Mouse (Mus musculus): Measurements from ENCODE around the gene Nfix. TPM values are rescaled to one million over a fixed set of nuclear protein-coding genes. Genes with fewer than 3 reads are reported as not detected.

Gene Nfix
- polyA plus RNA-seq, 1 experiment from 2014 or later: 2.8 TPM

GRCm38 (mm10) chr8:84839411-84839810, 39.3 kb upstream of the Nfix start:
- peak overlapping the region; percentile 96 for H3K9ac ChIP-seq
- peaks cover 89% of the 10 kb centered on the region for H3K4me1 ChIP-seq (replicated peaks)
- H3K27me3 ChIP-seq: no peaks in the 10 kb centered on the region
- peaks cover 75% of the 10 kb centered on the region for H3K36me3 ChIP-seq (replicated peaks)
- peak overlapping the region; percentile 95 for H3K27ac ChIP-seq (replicated peaks)
- H3K4me2 ChIP-seq: peak overlapping the region; percentile 77
- 76% methylated on average over 2 of the region's 2 CpGs for WGBS (ENCODE audit: insufficient replicate concordance)
- ATAC-seq (ENCODE audit: insufficient read depth): no peak
- no peaks in the 10 kb centered on the region for H3K9me3 ChIP-seq (replicated peaks)
- peak overlapping the region; percentile 92 for H3K4me3 ChIP-seq (replicated peaks)

DNA sequence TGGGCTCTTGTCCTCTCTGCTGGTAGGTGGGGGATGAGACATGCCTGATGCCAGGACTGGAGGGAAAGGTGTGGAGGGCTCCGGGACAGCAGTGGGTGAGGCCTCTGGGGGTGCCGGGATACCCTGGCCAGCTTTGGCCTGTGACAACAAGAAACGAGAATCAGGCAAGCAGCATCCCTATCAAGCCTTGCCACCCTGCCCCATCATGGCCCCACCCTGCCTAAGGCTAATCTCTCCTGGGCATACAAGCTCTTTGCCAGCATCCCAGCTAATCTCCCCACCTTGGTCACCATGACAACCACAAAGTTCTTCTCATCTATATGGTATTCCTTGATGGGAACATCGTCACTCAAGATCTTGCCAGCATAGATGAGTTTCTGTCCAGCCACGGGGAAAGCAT, 38.4 kb upstream of the Nfix start:
- no peaks in the 10 kb centered on the region for H3K9me3 ChIP-seq (replicated peaks)
- H3K36me3 ChIP-seq (replicated peaks): peaks cover 75% of the 10 kb centered on the region
- H3K9ac ChIP-seq: peak overlapping the region; percentile 96
- H3K4me3 ChIP-seq (replicated peaks): peak overlapping the region; percentile 92
- WGBS (ENCODE audit: insufficient replicate concordance): 27% methylated on average over 5 of the region's 5 CpGs
- no peaks in the 10 kb centered on the region for H3K27me3 ChIP-seq
- H3K4me2 ChIP-seq: peak overlapping the region; percentile 77
- peak overlapping the region; percentile 95 for H3K27ac ChIP-seq (replicated peaks)
- peaks cover 89% of the 10 kb centered on the region for H3K4me1 ChIP-seq (replicated peaks)
- peak; percentile 84 for ATAC-seq (ENCODE audit: insufficient read depth)

- peaks cover 72% of the 10 kb centered on the region for H3K36me3 ChIP-seq (replicated peaks)
- H3K4me2 ChIP-seq: peak overlapping the region; percentile 76
- H3K9me3 ChIP-seq (replicated peaks): no peaks in the 10 kb centered on the region
- H3K4me1 ChIP-seq (replicated peaks): peaks cover 89% of the 10 kb centered on the region
- H3K27ac ChIP-seq (replicated peaks): peak overlapping the region; percentile 95
- no peak for ATAC-seq (ENCODE audit: insufficient read depth)
- H3K27me3 ChIP-seq: no peaks in the 10 kb centered on the region
- peak overlapping the region; percentile 87 for H3K9ac ChIP-seq
- WGBS (ENCODE audit: insufficient replicate concordance): 65% methylated on average over 15 of the region's 15 CpGs
- peak overlapping the region; percentile 92 for H3K4me3 ChIP-seq (replicated peaks)
These were observed 37.8 kb upstream of the Nfix start for GRCm38 (mm10) chr8:84837912-84838470.

DNA sequence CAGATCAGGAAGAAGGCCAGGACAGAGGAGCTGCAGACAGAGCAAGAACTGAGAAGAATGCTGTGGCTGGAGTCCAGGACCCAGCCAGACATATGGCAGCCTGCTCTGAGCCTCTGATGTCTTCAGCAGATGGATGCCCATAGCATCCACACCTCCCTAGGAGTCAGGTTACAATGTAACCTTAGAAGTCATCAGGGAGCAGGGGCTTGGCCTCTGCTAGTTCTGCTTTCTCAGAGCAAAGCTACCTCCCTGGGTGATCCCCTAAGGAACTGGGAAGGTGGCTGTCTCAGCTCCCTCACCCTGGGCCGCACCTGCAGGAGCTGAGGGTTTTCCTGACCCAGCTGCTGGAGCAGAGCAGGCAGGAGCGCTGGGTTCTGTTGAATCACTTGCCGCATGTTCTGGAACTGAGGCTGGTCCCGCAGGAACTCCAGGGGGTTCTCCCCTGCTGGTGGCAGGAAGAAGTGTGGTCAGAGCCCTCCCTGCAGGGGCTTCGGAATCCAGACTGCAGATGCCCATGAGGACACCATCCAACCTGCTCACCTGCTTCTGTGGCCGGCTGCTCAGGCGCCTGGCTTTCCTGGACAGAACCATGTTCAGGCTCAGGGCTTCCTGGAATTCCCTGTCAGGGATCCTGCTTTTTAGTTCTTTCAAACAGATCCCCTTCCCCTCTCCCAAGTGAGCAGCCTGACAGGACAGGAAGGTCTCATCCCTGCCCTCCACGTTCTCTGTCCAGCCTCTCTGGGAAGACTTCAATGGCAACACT, 37.2 kb upstream of the Nfix start:
- Histone ChIP-seq H3K36me3 (replicated peaks) (peaks cover 66% of the 10 kb centered on the region), H3K27me3 (no peaks in the 10 kb centered on the region), H3K4me1 (replicated peaks) (peaks cover 86% of the 10 kb centered on the region), H3K27ac (replicated peaks) (peak overlapping the region; percentile 95), H3K4me3 (replicated peaks) (peak overlapping the region; percentile 92), H3K4me2 (peak overlapping the region; percentile 76), H3K9me3 (replicated peaks) (no peaks in the 10 kb centered on the region), H3K9ac (peak overlapping the region; percentile 87)
- WGBS (ENCODE audit: insufficient replicate concordance): 78% methylated on average over 8 of the region's 8 CpGs
- no peak for ATAC-seq (ENCODE audit: insufficient read depth)

- ATAC-seq (ENCODE audit: insufficient read depth): no peak
- Histone ChIP-seq H3K9ac (peak overlapping the region; percentile 35; the same call in 1 of the 2 replicates), H3K27ac (replicated peaks) (peak overlapping the region; percentile 95), H3K4me3 (replicated peaks) (peak overlapping the region; percentile 92), H3K36me3 (replicated peaks) (peaks cover 53% of the 10 kb centered on the region), H3K27me3 (no peaks in the 10 kb centered on the region), H3K9me3 (replicated peaks) (no peaks in the 10 kb centered on the region), H3K4me2 (peak overlapping the region; percentile 85), H3K4me1 (replicated peaks) (peaks cover 81% of the 10 kb centered on the region)
- WGBS (ENCODE audit: insufficient replicate concordance): 71% methylated on average over 10 of the region's 10 CpGs
These were observed 35.0 kb upstream of the Nfix start for GRCm38 (mm10) chr8:84834866-84835855.

DNA sequence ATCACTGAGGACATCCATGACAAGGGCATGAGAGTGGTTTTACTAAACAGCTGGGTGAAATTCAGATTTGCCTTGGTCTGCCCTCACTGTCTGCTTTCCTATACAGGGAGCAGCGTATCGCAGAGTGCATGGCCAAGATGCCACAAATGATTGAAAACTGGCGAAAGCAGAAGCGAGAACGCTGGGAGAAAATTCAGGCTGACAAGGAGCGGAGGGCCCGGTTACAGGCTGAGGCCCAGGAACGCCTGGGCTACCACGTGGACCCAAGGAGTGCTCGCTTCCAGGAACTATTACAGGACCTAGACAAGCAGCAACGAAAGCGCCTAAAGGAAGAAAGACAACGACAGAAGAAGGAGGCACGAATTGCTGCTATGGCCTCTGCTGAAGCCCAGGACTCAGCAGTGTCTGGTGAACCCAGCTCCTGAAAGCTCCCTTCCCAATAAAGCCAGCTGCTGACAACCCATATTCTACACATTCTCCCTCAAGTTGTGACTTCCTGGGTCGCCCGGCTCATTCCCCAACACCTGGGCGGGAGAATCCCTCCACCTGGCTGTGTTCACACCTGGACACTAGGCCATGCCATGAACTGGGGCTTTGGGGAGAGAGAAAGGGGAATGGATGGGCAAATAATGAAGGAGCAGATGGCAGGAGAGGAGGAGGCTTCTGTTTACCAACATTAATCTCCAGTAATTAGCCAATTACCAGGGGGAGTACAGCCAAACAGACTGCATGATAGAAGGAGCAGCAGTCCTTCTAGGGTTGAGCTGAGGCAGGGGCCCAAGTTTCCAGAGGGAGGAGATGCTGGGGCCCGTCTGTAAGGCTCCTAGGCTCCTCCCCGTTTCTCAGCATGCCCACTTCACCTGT, 34.1 kb upstream of the Nfix start:
- H3K4me2 ChIP-seq: peak overlapping the region; percentile 85
- 82% methylated on average over 19 of the region's 19 CpGs for WGBS (ENCODE audit: insufficient replicate concordance)
- H3K9me3 ChIP-seq (replicated peaks): no peaks in the 10 kb centered on the region
- no peak for ATAC-seq (ENCODE audit: insufficient read depth)
- peaks cover 77% of the 10 kb centered on the region for H3K4me1 ChIP-seq (replicated peaks)
- no peaks in the 10 kb centered on the region for H3K27me3 ChIP-seq
- peak overlapping the region; percentile 35; the same call in 1 of the 2 replicates for H3K9ac ChIP-seq
- H3K27ac ChIP-seq (replicated peaks): peak overlapping the region; percentile 95
- H3K36me3 ChIP-seq (replicated peaks): peaks cover 53% of the 10 kb centered on the region
- peak overlapping the region; percentile 92 for H3K4me3 ChIP-seq (replicated peaks)

DNA sequence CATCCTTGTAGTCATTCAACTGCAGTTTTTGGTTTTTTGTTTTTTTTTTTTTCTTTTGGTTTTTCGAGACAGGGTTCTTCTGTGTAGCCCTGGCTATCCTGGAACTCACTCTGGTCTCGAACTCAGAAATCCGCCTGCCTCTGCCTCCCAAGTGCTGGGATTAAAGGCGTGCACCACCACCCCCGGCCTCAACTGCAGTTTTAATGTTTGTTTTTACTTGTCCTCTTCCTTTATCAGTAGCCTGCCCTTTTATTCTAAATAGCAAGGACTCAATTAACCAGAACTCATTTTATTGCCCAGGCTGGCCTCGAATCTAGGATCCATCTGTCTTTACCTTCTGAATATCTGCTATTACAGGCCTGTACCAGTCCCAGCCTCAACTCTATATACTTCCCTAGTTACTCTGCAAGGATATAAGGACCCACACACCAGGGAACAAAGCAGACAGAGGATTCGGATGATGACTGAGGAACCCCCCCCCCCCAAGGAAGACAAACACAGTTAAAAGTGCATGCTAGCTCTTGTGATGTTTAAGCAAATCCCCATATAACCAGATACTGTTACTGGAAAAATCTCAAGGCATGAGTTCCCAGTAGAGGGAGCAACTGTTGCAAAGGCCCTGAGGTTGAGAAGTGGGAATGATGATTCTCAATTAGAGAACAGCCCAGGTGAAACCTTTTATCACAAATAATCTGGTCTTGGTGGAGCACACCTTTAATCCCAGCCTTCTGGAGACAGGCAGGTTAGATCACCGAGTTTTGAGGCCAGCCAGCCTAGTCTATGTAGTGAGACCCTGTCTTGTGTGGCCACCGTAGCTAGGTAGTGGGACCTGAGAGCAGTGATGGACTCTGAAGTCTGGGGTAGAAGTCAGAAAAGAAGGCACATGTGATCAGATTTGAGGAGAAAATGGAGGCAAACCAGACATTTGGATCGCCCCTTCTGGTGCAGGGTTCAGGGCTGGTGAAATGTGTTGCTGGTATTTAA, 32.9 kb upstream of the Nfix start:
- Histone ChIP-seq H3K27me3 (no peaks in the 10 kb centered on the region), H3K27ac (replicated peaks) (peak overlapping the region; percentile 95), H3K4me2 (peak overlapping the region; percentile 85), H3K4me1 (replicated peaks) (peaks cover 68% of the 10 kb centered on the region), H3K9me3 (replicated peaks) (no peaks in the 10 kb centered on the region), H3K4me3 (replicated peaks) (peak overlapping the region; percentile 92), H3K9ac (peak overlapping the region; percentile 97), H3K36me3 (replicated peaks) (peaks cover 48% of the 10 kb centered on the region)
- no peak for ATAC-seq (ENCODE audit: insufficient read depth)
- 33% methylated on average over 10 of the region's 10 CpGs for WGBS (ENCODE audit: insufficient replicate concordance)

DNA sequence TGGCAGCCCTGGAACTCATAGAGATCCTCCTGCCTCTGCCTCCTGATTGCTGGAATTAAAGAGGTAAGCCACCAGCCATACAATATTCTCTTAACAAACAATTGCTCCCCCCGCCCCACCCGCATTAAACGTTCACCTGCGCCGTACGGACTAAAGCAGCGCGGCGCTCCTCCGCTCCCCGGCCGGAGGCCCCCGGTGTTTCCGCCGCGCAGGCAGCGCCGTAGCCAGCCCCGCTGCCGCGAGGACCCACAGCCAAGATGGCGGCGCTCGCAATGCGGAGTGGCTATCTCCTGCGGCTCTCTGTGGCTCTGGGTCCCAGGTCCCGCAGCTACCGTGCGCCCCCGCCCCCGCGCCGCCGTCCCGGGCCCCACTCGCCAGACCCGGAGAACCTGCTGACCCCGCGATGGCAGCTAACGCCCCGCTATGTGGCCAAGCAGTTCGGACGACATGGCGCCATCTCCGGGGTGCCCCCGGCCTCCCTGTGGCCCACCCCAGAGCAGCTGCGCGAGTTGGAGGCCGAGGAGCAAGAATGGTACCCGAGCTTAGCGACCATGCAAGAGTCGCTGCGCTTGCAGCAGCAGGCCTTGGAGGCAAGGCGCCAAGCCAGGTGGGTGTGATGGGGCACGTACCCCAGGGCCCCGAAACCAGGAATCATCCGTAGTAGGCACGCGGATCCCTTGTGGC, 32.0 kb upstream of the Nfix start:
- no peaks in the 10 kb centered on the region for H3K9me3 ChIP-seq (replicated peaks)
- peak overlapping the region; percentile 85 for H3K4me2 ChIP-seq
- peaks cover 39% of the 10 kb centered on the region for H3K36me3 ChIP-seq (replicated peaks)
- H3K9ac ChIP-seq: peak overlapping the region; percentile 97
- under 1% methylated on average over 59 of the region's 59 CpGs for WGBS (ENCODE audit: insufficient replicate concordance)
- H3K4me3 ChIP-seq (replicated peaks): peak overlapping the region; percentile 92
- peak; percentile 85 for ATAC-seq (ENCODE audit: insufficient read depth)
- peak overlapping the region; percentile 95 for H3K27ac ChIP-seq (replicated peaks)
- no peaks in the 10 kb centered on the region for H3K27me3 ChIP-seq
- H3K4me1 ChIP-seq (replicated peaks): peaks cover 65% of the 10 kb centered on the region

GRCm38 (mm10) chr8:84831490-84831889, 31.3 kb upstream of the Nfix start, which contains the start of gene Gadd45gip1:
Gadd45gip1 (plus strand) TSS chr8:84831522.
- Histone ChIP-seq H3K27me3 (no peaks in the 10 kb centered on the region), H3K4me3 (replicated peaks) (peak within 1 kb of the TSS; percentile 92), H3K4me1 (replicated peaks) (peaks cover 62% of the 10 kb centered on the region), H3K9me3 (replicated peaks) (no peaks in the 10 kb centered on the region), H3K27ac (replicated peaks) (peak within 1 kb of the TSS; percentile 95), H3K4me2 (peak within 1 kb of the TSS; percentile 85), H3K9ac (peak within 1 kb of the TSS; percentile 97), H3K36me3 (replicated peaks) (peaks cover 32% of the 10 kb centered on the region)
- 39% methylated on average over 11 of the region's 11 CpGs for WGBS (ENCODE audit: insufficient replicate concordance)
- peak; percentile 19; the same call in 1 of the 2 replicates for ATAC-seq (ENCODE audit: insufficient read depth)
